Comparison of ENCODE assay signal across 10 mouse cellular contexts in genomic region chr1:37687515-37687914, GRCm38 (mm10). TPM values are rescaled to one million over a fixed set of nuclear protein-coding genes. Genes with fewer than 3 reads are reported as not detected.
DNase-seq lines count a peak whose midpoint lies in the region; ATAC-seq and TF ChIP-seq lines count a peak whose summit lies in the region.
"Had no signal": no experiment of that assay in that cellular context is flagged by ENCODE, and none has a peak within 500 bp of the region (broad histone marks: within the 10 kb centered on the region; RNA-seq: fewer than 3 reads in every experiment).

No protein-coding gene starts in this region.

- intact Hi-C loops in heart, postnatal 10 days (cut with DNase I), result no loop called here

- no peaks in the 10 kb centered on the region for H3K27me3 ChIP-seq in forebrain, embryonic 14.5 days (replicated peaks; ENCODE audit: control insufficient read depth, insufficient read depth, low read length)
- H3K27me3 ChIP-seq in forebrain, embryonic 10.5 days (ENCODE audit: poor library complexity, severe bottlenecking), result no peaks in the 10 kb centered on the region
- no peaks in the 10 kb centered on the region for H3K27me3 ChIP-seq in limb, embryonic 13.5 days
- H3K27me3 ChIP-seq in limb, embryonic 10.5 days (ENCODE audit: low read depth, poor library complexity, severe bottlenecking), result no peaks in the 10 kb centered on the region
- H3K27me3 ChIP-seq in stomach, postnatal 0 days (ENCODE audit: control insufficient read depth, insufficient read depth, low read length), result no peaks in the 10 kb centered on the region
- 0 out of 2 replicates have a peak, but pooled peaks cover 7% of the 10 kb centered on the region for H3K27me3 ChIP-seq in liver, embryonic 12.5 days (replicated peaks)
- H3K27me3 ChIP-seq: limb, embryonic 12.5 days; neural tube, embryonic 13.5 days had no signal

- TF ChIP-seq CTCF in stomach, postnatal 0 days (IDR thresholded peaks at IDR 0.05; ENCODE audit: low read depth), result no peak

- 52% methylated on average over 5 of the region's 5 CpGs for WGBS in forebrain, embryonic 14.5 days
- WGBS in forebrain, embryonic 10.5 days, result 90% methylated on average over 5 of the region's 5 CpGs
- 68% methylated on average over 5 of the region's 5 CpGs for WGBS in limb, embryonic 13.5 days
- 91% methylated on average over 5 of the region's 5 CpGs for WGBS in limb, embryonic 10.5 days
- WGBS in stomach, postnatal 0 days, result 53% methylated on average over 5 of the region's 5 CpGs
- 78% methylated on average over 5 of the region's 5 CpGs for WGBS in liver, embryonic 12.5 days (ENCODE audit: insufficient replicate concordance)

- H3K4me1 ChIP-seq in forebrain, embryonic 14.5 days (ENCODE audit: control insufficient read depth, insufficient read depth, low read length), result 0 out of 2 replicates have a peak, but pooled peaks cover 5% of the 10 kb centered on the region
- no peaks in the 10 kb centered on the region for H3K4me1 ChIP-seq in forebrain, embryonic 10.5 days
- H3K4me1 ChIP-seq in limb, embryonic 13.5 days, result peaks cover 20% of the 10 kb centered on the region
- peaks cover 7% of the 10 kb centered on the region; the same call in 1 of the 2 replicates for H3K4me1 ChIP-seq in limb, embryonic 10.5 days
- H3K4me1 ChIP-seq in stomach, postnatal 0 days (replicated peaks; ENCODE audit: control insufficient read depth, insufficient read depth), result no peaks in the 10 kb centered on the region
- no peaks in the 10 kb centered on the region for H3K4me1 ChIP-seq in liver, embryonic 12.5 days

- no peak overlapping the region for H3K27ac ChIP-seq in forebrain, embryonic 14.5 days (ENCODE audit: low read depth, low read length)
- no peak overlapping the region for H3K27ac ChIP-seq in forebrain, embryonic 10.5 days
- no peak overlapping the region for H3K27ac ChIP-seq in limb, embryonic 13.5 days
- no peak overlapping the region for H3K27ac ChIP-seq in limb, embryonic 10.5 days
- no peak overlapping the region for H3K27ac ChIP-seq in stomach, postnatal 0 days (replicated peaks)
- no peak overlapping the region for H3K27ac ChIP-seq in liver, embryonic 12.5 days
- H3K27ac ChIP-seq: neural tube, embryonic 13.5 days had no signal

- no peak overlapping the region for H3K9ac ChIP-seq in forebrain, embryonic 14.5 days (ENCODE audit: low read length)
- no peak overlapping the region for H3K9ac ChIP-seq in limb, embryonic 13.5 days
- no peak overlapping the region for H3K9ac ChIP-seq in stomach, postnatal 0 days (ENCODE audit: low read length)
- no peak overlapping the region for H3K9ac ChIP-seq in liver, embryonic 12.5 days
- H3K9ac ChIP-seq: limb, embryonic 12.5 days; neural tube, embryonic 13.5 days had no signal

- H3K4me3 ChIP-seq in forebrain, embryonic 14.5 days (ENCODE audit: low read depth, low read length), result no peak overlapping the region
- no peak overlapping the region for H3K4me3 ChIP-seq in forebrain, embryonic 10.5 days
- no peak overlapping the region for H3K4me3 ChIP-seq in limb, embryonic 13.5 days
- H3K4me3 ChIP-seq in limb, embryonic 10.5 days, result no peak overlapping the region
- no peak overlapping the region for H3K4me3 ChIP-seq in stomach, postnatal 0 days (ENCODE audit: low read depth, low read length)
- H3K4me3 ChIP-seq in liver, embryonic 12.5 days, result no peak overlapping the region
- H3K4me3 ChIP-seq: limb, embryonic 12.5 days; neural tube, embryonic 13.5 days had no signal

- no peak overlapping the region for H3K4me2 ChIP-seq in forebrain, embryonic 14.5 days (ENCODE audit: low read length)
- no peak overlapping the region for H3K4me2 ChIP-seq in limb, embryonic 13.5 days (replicated peaks)
- H3K4me2 ChIP-seq in stomach, postnatal 0 days (replicated peaks; ENCODE audit: low read depth), result no peak overlapping the region
- H3K4me2 ChIP-seq in liver, embryonic 12.5 days, result no peak overlapping the region
- H3K4me2 ChIP-seq: limb, embryonic 12.5 days; neural tube, embryonic 13.5 days had no signal

- ATAC-seq in forebrain, embryonic 14.5 days, result no peak
- 0 out of 2 replicates have a peak, but pooled peaks have one; percentile 36 for ATAC-seq in limb, embryonic 13.5 days (ENCODE audit: low FRiP score, low read depth)
- ATAC-seq in stomach, postnatal 0 days (ENCODE audit: low FRiP score, low TSS enrichment), result peak; percentile 60
- ATAC-seq in liver, embryonic 12.5 days, result no peak

- no peak for TF ChIP-seq EP300 in stomach, postnatal 0 days (optimal IDR thresholded peaks at IDR 0.05)

- DNase-seq in forebrain, embryonic 14.5 days (ENCODE audit: low spot score), result peak; percentile 64
- no peak for DNase-seq in forebrain, embryonic 10.5 days (ENCODE audit: extremely low spot score, low spot score)
- no peak for DNase-seq in limb, embryonic 10.5 days (ENCODE audit: low spot score)
- DNase-seq in heart, postnatal 10 days, result peak; percentile 52 to 60
- DNase-seq in stomach, postnatal 0 days (ENCODE audit: low spot score), result peak; percentile 50
- no peak for DNase-seq in embryo, embryonic 10.5 days (ENCODE audit: low spot score)

- H3K36me3 ChIP-seq in forebrain, embryonic 14.5 days (ENCODE audit: control insufficient read depth, insufficient read depth, low read length), result no peaks in the 10 kb centered on the region
- no peaks in the 10 kb centered on the region for H3K36me3 ChIP-seq in forebrain, embryonic 10.5 days (replicated peaks)
- H3K36me3 ChIP-seq in limb, embryonic 13.5 days, result no peaks in the 10 kb centered on the region
- no peaks in the 10 kb centered on the region for H3K36me3 ChIP-seq in limb, embryonic 10.5 days
- no peaks in the 10 kb centered on the region for H3K36me3 ChIP-seq in stomach, postnatal 0 days (ENCODE audit: control insufficient read depth, insufficient read depth, low read length)
- H3K36me3 ChIP-seq in liver, embryonic 12.5 days, result no peaks in the 10 kb centered on the region
- H3K36me3 ChIP-seq: limb, embryonic 12.5 days; neural tube, embryonic 13.5 days had no signal

- no peaks in the 10 kb centered on the region for H3K9me3 ChIP-seq in forebrain, embryonic 14.5 days (replicated peaks; ENCODE audit: control insufficient read depth, low read length)
- H3K9me3 ChIP-seq in forebrain, embryonic 10.5 days, result no peaks in the 10 kb centered on the region; the same call in 1 of the 2 replicates
- H3K9me3 ChIP-seq in limb, embryonic 13.5 days, result 0 out of 2 replicates have a peak, but pooled peaks cover 6% of the 10 kb centered on the region
- no peaks in the 10 kb centered on the region for H3K9me3 ChIP-seq in limb, embryonic 10.5 days (replicated peaks)
- no peaks in the 10 kb centered on the region for H3K9me3 ChIP-seq in stomach, postnatal 0 days (ENCODE audit: control insufficient read depth, low read length)
- H3K9me3 ChIP-seq in liver, embryonic 12.5 days (replicated peaks), result no peaks in the 10 kb centered on the region
- H3K9me3 ChIP-seq: limb, embryonic 12.5 days; neural tube, embryonic 13.5 days had no signal

RNA-seq across cellular contexts. Expression of gene 2010300C02Rik, which starts 32.4 kb away (rescaled TPM):
- polyA plus RNA-seq in forebrain, embryonic 14.5 days (2014; fragmentation: Nextera tagmentation; extraction: Ambion mirVana), result 1.7 and 2.0 TPM in 2 replicates
- polyA plus RNA-seq in forebrain, embryonic 10.5 days (2016; fragmentation: Nextera tagmentation; extraction: Ambion mirVana), result 0.66 and 0.68 TPM in 2 replicates
- polyA plus RNA-seq in limb, embryonic 13.5 days (2015; fragmentation: Nextera tagmentation; extraction: Ambion mirVana), result 2.7 and 2.8 TPM in 2 replicates
- 0.66 and 1.2 TPM in 2 replicates for polyA plus RNA-seq in limb, embryonic 10.5 days (2016; fragmentation: Nextera tagmentation; extraction: Ambion mirVana)
- total RNA-seq in heart, postnatal 10 days (2021), result 1 to 10 TPM in 1 of 2 experiments, under 1 TPM in 1; 0.98 to 1.0 TPM
- 7.5 and 8.5 TPM in 2 replicates for polyA plus RNA-seq in stomach, postnatal 0 days (2015; fragmentation: Nextera tagmentation; extraction: Ambion mirVana)
- 0.27 and 0.35 TPM in 2 replicates for polyA plus RNA-seq in liver, embryonic 12.5 days (2016; fragmentation: Nextera tagmentation; extraction: Ambion mirVana)

Comparison
In these comparisons a context has a peak if more than half of its experiments do, and no peak if none do; other contexts are left out.
1. DNase-seq: peak in forebrain, embryonic 14.5 days (single experiment), heart, postnatal 10 days (2 of 2) and stomach, postnatal 0 days (single experiment); none in forebrain, embryonic 10.5 days (single experiment), limb, embryonic 10.5 days (single experiment) and embryo, embryonic 10.5 days (single experiment).
2. ATAC-seq: peak in limb, embryonic 13.5 days (single experiment) and stomach, postnatal 0 days (single experiment); none in forebrain, embryonic 14.5 days (single experiment) and liver, embryonic 12.5 days (single experiment).